Mouse (Mus musculus): Measurements from ENCODE around the gene Nrxn3. TPM values are rescaled to one million over a fixed set of nuclear protein-coding genes. Genes with fewer than 3 reads are reported as not detected.

Nrxn3 gene
- total RNA-seq, 2 experiments from 2014 or later, result 214 to 265 TPM

- intact Hi-C loops (cut with DNase I), result loop anchor here (2.0 to 10.0 kb wide), 2 partner anchors 113 to 401 kb away; no protein-coding TSS in a partner anchor
- no peak for DNase-seq (ENCODE audit: low spot score in 2 of 2)
Observed at GRCm38 (mm10) chr12:88993788-88994187, 271.1 kb downstream of the Nrxn3 start.

GRCm38 (mm10) chr12:89016436-89016835 is 293.8 kb downstream of the Nrxn3 start:
- intact Hi-C loops (cut with DNase I), result loop anchor here (5.0 kb wide), 1 partner anchor 81 kb away; no protein-coding TSS in a partner anchor
- peak in 1 of 2 experiments; percentile 9 for DNase-seq (ENCODE audit: low spot score in 2 of 2)

GRCm38 (mm10) chr12:89025180-89025579 is 302.5 kb downstream of the Nrxn3 start:
- no peak for DNase-seq (ENCODE audit: low spot score in 2 of 2)
- intact Hi-C loops (cut with DNase I), result no loop called here

- intact Hi-C loops (cut with DNase I), result no loop called here
Observed at GRCm38 (mm10) chr12:89035984-89036618, 313.4 kb downstream of the Nrxn3 start.

GRCm38 (mm10) chr12:89040151-89040550 is 317.5 kb downstream of the Nrxn3 start:
- no peak for DNase-seq (ENCODE audit: low spot score in 2 of 2)
- intact Hi-C loops (cut with DNase I), result no loop called here

More at GRCm38 (mm10) chr12:89035984-89036618, 313.4 kb downstream of the Nrxn3 start:
- no peak for DNase-seq (ENCODE audit: low spot score in 2 of 2)

- intact Hi-C loops (cut with DNase I), result no loop called here
- no peak for DNase-seq (ENCODE audit: low spot score in 2 of 2)
Observed at GRCm38 (mm10) chr12:89041429-89042107, 318.9 kb downstream of the Nrxn3 start.

GRCm38 (mm10) chr12:89049279-89049678 is 326.6 kb downstream of the Nrxn3 start:
- intact Hi-C loops (cut with DNase I), result no loop called here
- DNase-seq (ENCODE audit: low spot score in 2 of 2), result no peak

- intact Hi-C loops (cut with DNase I), result no loop called here
- no peak for DNase-seq (ENCODE audit: low spot score in 2 of 2)
Observed at GRCm38 (mm10) chr12:89049686-89050085, 327.0 kb downstream of the Nrxn3 start.

- intact Hi-C loops (cut with DNase I), result no loop called here
- no peak for DNase-seq (ENCODE audit: low spot score in 2 of 2)
Observed at GRCm38 (mm10) chr12:89072436-89072835, 349.8 kb downstream of the Nrxn3 start.

GRCm38 (mm10) chr12:89073167-89073743 is 350.6 kb downstream of the Nrxn3 start:
- no peak for DNase-seq (ENCODE audit: low spot score in 2 of 2)
- intact Hi-C loops (cut with DNase I), result no loop called here

- intact Hi-C loops (cut with DNase I), result no loop called here
- peak; percentile 40 to 45 for DNase-seq (ENCODE audit: low spot score in 2 of 2)
Observed at GRCm38 (mm10) chr12:89074551-89075295, 352.0 kb downstream of the Nrxn3 start.

- DNase-seq (ENCODE audit: low spot score in 2 of 2), result peak; percentile 61 to 66
- intact Hi-C loops (cut with DNase I), result no loop called here
Observed at GRCm38 (mm10) chr12:89093806-89094479, 371.3 kb downstream of the Nrxn3 start.

- intact Hi-C loops (cut with DNase I), result loop anchor here (5.0 kb wide), 1 partner anchor 80 kb away; no protein-coding TSS in a partner anchor
- peak in 1 of 2 experiments; percentile 15 for DNase-seq (ENCODE audit: low spot score in 2 of 2)
Observed at GRCm38 (mm10) chr12:89097561-89097960, 374.9 kb downstream of the Nrxn3 start.

GRCm38 (mm10) chr12:89106029-89106733 is 383.5 kb downstream of the Nrxn3 start:
- peak; percentile 83 for DNase-seq (ENCODE audit: low spot score in 2 of 2)
- intact Hi-C loops (cut with DNase I), result loop anchor here (2.0 to 10.0 kb wide), 3 partner anchors 113 to 701 kb away; no protein-coding TSS in a partner anchor

GRCm38 (mm10) chr12:89106881-89107584 is 384.4 kb downstream of the Nrxn3 start:
- DNase-seq (ENCODE audit: low spot score in 2 of 2), result no peak
- intact Hi-C loops (cut with DNase I), result loop anchor here (2.0 to 10.0 kb wide), 3 partner anchors 114 to 702 kb away; no protein-coding TSS in a partner anchor

- no peak for DNase-seq (ENCODE audit: low spot score in 2 of 2)
- intact Hi-C loops (cut with DNase I), result loop anchor here (5.0 to 10.0 kb wide), 2 partner anchors 398 to 705 kb away; no protein-coding TSS in a partner anchor
Observed at GRCm38 (mm10) chr12:89109779-89110335, 387.2 kb downstream of the Nrxn3 start.

GRCm38 (mm10) chr12:89128602-89129001 is 405.9 kb downstream of the Nrxn3 start:
- no peak for DNase-seq (ENCODE audit: low spot score in 2 of 2)
- intact Hi-C loops (cut with DNase I), result no loop called here

All from left cerebral cortex, postnatal 36 days (tissue).